Mouse (Mus musculus) ES-Bruce4 (cell line): ENCODE measurements at regions not wholly inside any gene's neighbourhood (a gene's known extent, or its start where the extent isn't known, plus 50 kb on each side); places are given as distances from the start of the nearest gene placed in this dataset.

Source experiments
- H3K27ac ChIP-seq: 2 replicates; pipeline ENCODE4 v1.5.1; 2012; ENCODE audit warnings: low read length, inconsistent platforms; ENCODE audit not compliant: insufficient read depth
- H3K27me3 ChIP-seq: 2 replicates; pipeline ENCODE4 v1.6.1; 2012; ENCODE audit warnings: mild to moderate bottlenecking, low read length, inconsistent platforms; ENCODE audit not compliant: control insufficient read depth, poor library complexity, insufficient read depth, severe bottlenecking
- H3K36me3 ChIP-seq: 2 replicates; pipeline ENCODE4 v1.6.1; 2012; ENCODE audit warnings: inconsistent platforms, mild to moderate bottlenecking, low read length, moderate library complexity; ENCODE audit not compliant: control insufficient read depth, poor library complexity, insufficient read depth, severe bottlenecking
- H3K4me1 ChIP-seq: one replicate; pipeline ENCODE4 v1.8.1; 2011; ENCODE audit warnings: low read length; ENCODE audit not compliant: control insufficient read depth, insufficient read depth
- H3K4me3 ChIP-seq: 2 replicates; pipeline ENCODE4 v1.5.1; 2011; ENCODE audit warnings: low read depth, mild to moderate bottlenecking, low read length
- H3K9ac ChIP-seq: 2 replicates; pipeline ENCODE4 v1.6.1; 2012; ENCODE audit warnings: low read depth, mild to moderate bottlenecking, inconsistent platforms; ENCODE audit not compliant: poor library complexity, severe bottlenecking
- H3K9me3 ChIP-seq: replicated peaks from 2 replicates; pipeline ENCODE4 v1.6.1; 2012; ENCODE audit warnings: mild to moderate bottlenecking, low read length, inconsistent platforms; ENCODE audit not compliant: control insufficient read depth, poor library complexity, insufficient read depth, severe bottlenecking
- CTCF ChIP-seq: IDR thresholded peaks from one replicate; pipeline ENCODE4 v1.8.1; 2011; ENCODE audit warnings: low read depth, low read length
- EP300 ChIP-seq: IDR thresholded peaks from 2 replicates; pipeline ENCODE4 v1.6.1; 2011; ENCODE audit warnings: low read depth, low read length; ENCODE audit not compliant: insufficient read depth
- POLR2A ChIP-seq: IDR thresholded peaks from one replicate; pipeline ENCODE4 v1.8.1; 2011; ENCODE audit warnings: low read length; ENCODE audit not compliant: insufficient read depth

GRCm38 (mm10) chr6:100094653-100095217 is 192.6 kb downstream of the Rybp start:
- no peak for TF ChIP-seq CTCF
- TF ChIP-seq EP300: no peak
- no peak for TF ChIP-seq POLR2A
- Histone ChIP-seq H3K9ac (no peak overlapping the region), H3K9me3 (no peaks in the 10 kb centered on the region), H3K27me3 (no peaks in the 10 kb centered on the region), H3K4me1 (no peaks in the 10 kb centered on the region), H3K36me3 (no peaks in the 10 kb centered on the region), H3K4me3 (no peak overlapping the region), H3K27ac (no peak overlapping the region)

GRCm38 (mm10) chr6:100092870-100093269 is 194.4 kb downstream of the Rybp start:
- H3K27me3 ChIP-seq: no peaks in the 10 kb centered on the region
- H3K36me3 ChIP-seq: no peaks in the 10 kb centered on the region
- TF ChIP-seq CTCF (no peak), POLR2A (no peak), EP300 (no peak)
- H3K27ac ChIP-seq: no peak overlapping the region
- no peaks in the 10 kb centered on the region for H3K4me1 ChIP-seq
- H3K4me3 ChIP-seq: no peak overlapping the region
- no peaks in the 10 kb centered on the region for H3K9me3 ChIP-seq
- H3K9ac ChIP-seq: no peak overlapping the region

- Histone ChIP-seq H3K36me3 (no peaks in the 10 kb centered on the region), H3K4me3 (no peak overlapping the region), H3K9me3 (no peaks in the 10 kb centered on the region), H3K9ac (no peak overlapping the region), H3K27ac (no peak overlapping the region), H3K4me1 (no peaks in the 10 kb centered on the region), H3K27me3 (no peaks in the 10 kb centered on the region)
- no peak for TF ChIP-seq CTCF
- no peak for TF ChIP-seq POLR2A
- TF ChIP-seq EP300: no peak
Measured at GRCm38 (mm10) chr6:100091815-100092214, 195.5 kb downstream of the Rybp start.

GRCm38 (mm10) chr6:100088576-100088975 is 198.7 kb downstream of the Rybp start:
- no peaks in the 10 kb centered on the region for H3K4me1 ChIP-seq
- no peaks in the 10 kb centered on the region for H3K27me3 ChIP-seq
- no peaks in the 10 kb centered on the region for H3K9me3 ChIP-seq
- no peak overlapping the region for H3K27ac ChIP-seq
- no peak overlapping the region for H3K9ac ChIP-seq
- no peak overlapping the region for H3K4me3 ChIP-seq
- no peak for TF ChIP-seq POLR2A
- TF ChIP-seq EP300: no peak
- no peak for TF ChIP-seq CTCF
- H3K36me3 ChIP-seq: no peaks in the 10 kb centered on the region

GRCm38 (mm10) chr6:100086807-100087206 is 200.5 kb downstream of the Rybp start:
- Histone ChIP-seq H3K9me3 (no peaks in the 10 kb centered on the region), H3K27me3 (no peaks in the 10 kb centered on the region), H3K9ac (no peak overlapping the region), H3K4me3 (no peak overlapping the region), H3K36me3 (no peaks in the 10 kb centered on the region), H3K27ac (no peak overlapping the region), H3K4me1 (no peaks in the 10 kb centered on the region)
- TF ChIP-seq CTCF (no peak), POLR2A (no peak), EP300 (no peak)

- no peak overlapping the region for H3K27ac ChIP-seq
- no peaks in the 10 kb centered on the region for H3K27me3 ChIP-seq
- TF ChIP-seq CTCF (no peak), EP300 (no peak), POLR2A (no peak)
- no peaks in the 10 kb centered on the region for H3K9me3 ChIP-seq
- H3K4me3 ChIP-seq: no peak overlapping the region
- H3K4me1 ChIP-seq: no peaks in the 10 kb centered on the region
- no peaks in the 10 kb centered on the region for H3K36me3 ChIP-seq
- H3K9ac ChIP-seq: no peak overlapping the region
Measured at GRCm38 (mm10) chr6:100085981-100086380, 201.3 kb downstream of the Rybp start.
